Mouse (Mus musculus): ENCODE results near the gene Nup214.

GRCm38 (mm10) chr2:31924811-31925210 lies 49.4 kb upstream of the Nup214 start:
- TF ChIP-seq CTCF (IDR thresholded peaks at IDR 0.05; ENCODE audit: borderline replicate concordance, insufficient read depth, low read length) (no peak), POLR2A (IDR thresholded peaks at IDR 0.05; ENCODE audit: low read depth, low read length) (no peak)

Data from embryonic fibroblast, embryonic 13.5 days (primary cell).